Mouse (Mus musculus) megakaryocyte, embryonic 14.5 days (primary cell): ENCODE results near the gene Ngly1.

ENCODE experiments used
- FLI1 ChIP-seq: IDR thresholded peaks from 2 replicates; pipeline ENCODE4 v1.6.1; 2012; ENCODE audit warnings: low read length, inconsistent platforms, mixed read lengths
- GATA1 ChIP-seq: IDR thresholded peaks from 3 replicates; pipeline ENCODE4 v1.6.1; 2012; ENCODE audit warnings: mixed read lengths, low read length, inconsistent platforms, borderline replicate concordance

GRCm38 (mm10) chr14:16207722-16208121 is 41.4 kb upstream of the Ngly1 start:
- no peak for TF ChIP-seq GATA1
- TF ChIP-seq FLI1, result no peak
